Mouse (Mus musculus): Measurements from ENCODE around the gene Mettl7b. TPM values are rescaled to one million over a fixed set of nuclear protein-coding genes. Genes with fewer than 3 reads are reported as not detected.

The Mettl7b gene
- polyA plus RNA-seq, 1 experiment from 2014 or later, result 232 TPM

DNA sequence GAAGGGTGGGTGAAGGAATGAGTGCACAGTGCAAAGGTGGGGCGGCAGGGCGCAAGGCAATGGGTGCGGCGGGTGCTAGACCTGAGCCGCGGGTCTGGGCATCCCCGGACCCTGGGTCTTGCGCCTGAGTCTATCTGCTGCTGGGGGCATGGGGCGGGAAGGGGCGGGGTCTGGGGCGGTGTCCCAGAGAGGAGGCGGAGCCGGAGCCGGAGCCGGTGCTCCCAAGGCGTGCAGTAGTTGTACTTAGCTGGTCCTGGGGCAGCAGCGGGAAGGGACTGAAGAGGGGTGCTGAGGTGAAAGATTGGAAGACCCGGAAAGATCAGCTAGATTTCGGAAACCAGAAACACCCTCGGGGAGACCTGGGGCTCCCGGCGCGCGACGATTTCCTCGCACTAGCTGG is 27.2 kb downstream of the Mettl7b start, which contains the start of gene Itga7:
Itga7 (plus strand) TSS at position 245 of the 400 bp plus-strand sequence.
- Histone ChIP-seq H3K9me3 (ENCODE audit: control insufficient read depth) (no peaks in the 10 kb centered on the region), H3K27ac (ENCODE audit: low read depth, low read length) (no peak within 1 kb of the TSS), H3K27me3 (replicated peaks; ENCODE audit: control insufficient read depth, insufficient read depth, low read length) (peaks cover 37% of the 10 kb centered on the region), H3K36me3 (ENCODE audit: control insufficient read depth, insufficient read depth) (no peaks in the 10 kb centered on the region), H3K9ac (ENCODE audit: low read depth, low read length) (peak within 1 kb of the TSS; percentile 45), H3K4me2 (replicated peaks; ENCODE audit: low read depth) (peak within 1 kb of the TSS; percentile 70), H3K4me1 (replicated peaks; ENCODE audit: control insufficient read depth, insufficient read depth, low read length) (no peaks in the 10 kb centered on the region; the same call in 1 of the 2 replicates), H3K4me3 (ENCODE audit: low read depth, low read length) (peak within 1 kb of the TSS; percentile 40)
- ATAC-seq, result peak; percentile 61
- WGBS, result 0% methylated on average over 26 of the region's 26 CpGs
- no peak for TF ChIP-seq CTCF (IDR thresholded peaks at IDR 0.05; ENCODE audit: low read depth)

DNA sequence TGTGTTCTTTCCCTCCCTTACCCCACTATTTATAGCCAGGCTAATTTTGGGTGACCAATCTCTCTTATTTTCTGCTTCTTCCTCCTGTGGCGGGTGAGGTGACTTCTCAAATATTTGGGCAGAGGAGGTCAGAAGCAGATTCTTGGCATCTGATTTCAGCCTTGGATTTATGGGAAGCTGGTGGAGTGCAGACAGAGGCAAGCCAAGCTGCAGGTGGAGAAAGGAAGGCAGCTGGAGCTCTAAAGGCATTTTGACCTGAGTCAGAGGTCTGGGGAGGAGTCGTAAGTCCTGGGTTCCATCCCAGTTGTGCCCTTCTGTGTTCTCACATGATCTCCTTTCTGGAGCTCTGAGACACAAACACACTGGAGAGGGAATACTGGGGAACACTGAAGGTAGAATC is 29.3 kb downstream of the Mettl7b start:
- 43% methylated on average over 2 of the region's 2 CpGs for WGBS
- no peak for TF ChIP-seq CTCF (IDR thresholded peaks at IDR 0.05; ENCODE audit: low read depth)
- H3K36me3 ChIP-seq (ENCODE audit: control insufficient read depth, insufficient read depth), result no peaks in the 10 kb centered on the region
- H3K27me3 ChIP-seq (replicated peaks; ENCODE audit: control insufficient read depth, insufficient read depth, low read length), result peaks cover 37% of the 10 kb centered on the region
- no peak overlapping the region for H3K9ac ChIP-seq (ENCODE audit: low read depth, low read length)
- no peaks in the 10 kb centered on the region for H3K4me1 ChIP-seq (replicated peaks; ENCODE audit: control insufficient read depth, insufficient read depth, low read length)
- H3K27ac ChIP-seq (ENCODE audit: low read depth, low read length), result no peak overlapping the region
- ATAC-seq, result no peak
- H3K4me3 ChIP-seq (ENCODE audit: low read depth, low read length), result no peak overlapping the region
- no peaks in the 10 kb centered on the region for H3K9me3 ChIP-seq (ENCODE audit: control insufficient read depth)
- H3K4me2 ChIP-seq (replicated peaks; ENCODE audit: low read depth), result no peak overlapping the region

DNA sequence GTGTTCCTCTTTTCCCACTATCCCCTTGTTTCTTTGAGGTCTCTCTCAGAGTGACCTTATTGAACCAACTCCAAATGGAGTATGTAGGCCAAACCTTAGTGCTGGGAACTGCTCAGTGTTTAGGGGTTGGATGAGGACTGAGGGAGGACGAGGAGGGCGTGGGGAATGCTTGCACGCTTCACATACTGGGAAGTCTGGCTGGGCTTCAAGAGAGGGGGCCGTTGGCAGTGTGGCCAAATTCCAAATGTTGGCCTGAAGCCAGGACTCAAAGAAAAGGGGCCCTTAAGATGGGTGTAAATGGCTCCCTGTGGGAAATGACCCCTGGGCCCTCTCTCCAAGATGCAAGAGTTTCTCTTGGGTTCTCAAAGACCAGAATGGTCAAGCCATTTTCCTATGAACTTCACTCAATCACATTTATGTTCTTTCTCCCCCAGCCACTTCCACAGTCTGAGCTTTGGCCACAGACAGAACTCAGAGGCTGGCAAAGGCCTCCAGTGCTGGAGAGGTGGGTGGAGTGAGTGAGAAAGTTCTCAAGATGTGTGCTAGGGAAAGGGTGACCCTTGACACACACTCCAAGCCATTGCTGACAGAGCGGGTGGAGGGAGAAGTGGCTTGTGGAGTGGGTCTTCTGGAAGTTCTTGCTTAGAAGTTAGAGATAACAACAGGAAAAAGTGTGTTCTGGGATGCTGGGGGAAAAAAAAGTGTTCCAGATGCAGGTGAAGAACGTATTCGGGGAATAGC is 31.0 kb downstream of the Mettl7b start:
- peaks cover 25% of the 10 kb centered on the region for H3K27me3 ChIP-seq (replicated peaks; ENCODE audit: control insufficient read depth, insufficient read depth, low read length)
- ATAC-seq, result no peak
- 67% methylated on average over 7 of the region's 7 CpGs for WGBS

DNA sequence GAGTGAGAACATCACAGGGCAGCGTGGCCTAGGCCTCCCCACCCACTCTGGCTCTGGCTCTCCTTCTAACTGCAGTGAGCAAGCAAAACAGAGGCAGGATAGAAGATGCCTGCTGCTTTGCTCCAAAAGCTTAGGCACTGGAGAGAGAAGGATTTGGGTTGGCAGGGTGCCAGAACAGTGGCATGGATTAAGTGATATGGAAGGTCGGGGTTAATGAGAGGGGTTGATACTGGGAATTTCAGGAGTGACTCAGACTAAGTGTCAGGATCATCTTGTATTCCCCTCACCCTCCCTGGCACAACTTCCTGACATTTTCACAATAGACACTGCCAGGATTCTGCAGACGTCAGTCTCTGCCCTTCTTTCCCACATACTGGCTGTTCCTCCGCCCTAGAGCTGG is 32.4 kb downstream of the Mettl7b start:
- Histone ChIP-seq H3K9me3 (ENCODE audit: control insufficient read depth) (no peaks in the 10 kb centered on the region), H3K36me3 (ENCODE audit: control insufficient read depth, insufficient read depth) (no peaks in the 10 kb centered on the region), H3K27ac (ENCODE audit: low read depth, low read length) (no peak overlapping the region), H3K9ac (ENCODE audit: low read depth, low read length) (no peak overlapping the region), H3K4me3 (ENCODE audit: low read depth, low read length) (no peak overlapping the region), H3K4me1 (replicated peaks; ENCODE audit: control insufficient read depth, insufficient read depth, low read length) (peaks cover 4% of the 10 kb centered on the region), H3K4me2 (replicated peaks; ENCODE audit: low read depth) (no peak overlapping the region), H3K27me3 (replicated peaks; ENCODE audit: control insufficient read depth, insufficient read depth, low read length) (peaks cover 11% of the 10 kb centered on the region; the same call in 1 of the 2 replicates)
- TF ChIP-seq CTCF (IDR thresholded peaks at IDR 0.05; ENCODE audit: low read depth), result no peak
- no peak for ATAC-seq
- WGBS, result 31% methylated on average over 4 of the region's 4 CpGs

More for the DNA sequence above, 31.0 kb downstream of the Mettl7b start:
- Histone ChIP-seq H3K4me3 (ENCODE audit: low read depth, low read length) (no peak overlapping the region), H3K9ac (ENCODE audit: low read depth, low read length) (no peak overlapping the region), H3K27ac (ENCODE audit: low read depth, low read length) (no peak overlapping the region), H3K36me3 (ENCODE audit: control insufficient read depth, insufficient read depth) (no peaks in the 10 kb centered on the region), H3K4me2 (replicated peaks; ENCODE audit: low read depth) (no peak overlapping the region), H3K9me3 (ENCODE audit: control insufficient read depth) (no peaks in the 10 kb centered on the region), H3K4me1 (replicated peaks; ENCODE audit: control insufficient read depth, insufficient read depth, low read length) (no peaks in the 10 kb centered on the region)
- TF ChIP-seq CTCF (IDR thresholded peaks at IDR 0.05; ENCODE audit: low read depth), result no peak

DNA sequence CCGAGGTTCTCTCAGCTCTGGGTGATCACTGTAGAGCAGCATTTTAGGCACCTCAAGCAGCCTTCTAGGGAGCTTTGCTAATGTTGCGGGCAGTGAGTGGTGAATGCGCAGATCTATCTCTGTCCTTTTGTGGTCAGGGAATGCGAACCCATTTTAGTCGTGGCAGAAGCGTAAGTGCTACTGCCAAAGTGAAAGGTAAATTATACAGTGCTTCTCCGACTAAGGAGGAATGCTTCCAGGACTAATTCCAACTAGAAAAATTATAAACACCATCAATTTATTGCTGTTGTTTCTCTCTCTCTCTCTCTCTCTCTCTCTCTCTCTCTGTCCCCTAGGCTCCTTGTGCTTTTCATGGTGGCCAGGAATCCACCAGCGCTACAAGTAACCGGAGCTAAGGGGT is 36.9 kb downstream of the Mettl7b start, which contains the start of gene Bloc1s1:
Bloc1s1 (minus strand) TSS at position 101 of the 400 bp plus-strand sequence.
- peak within 1 kb of the TSS; percentile 94 for H3K4me2 ChIP-seq (replicated peaks; ENCODE audit: low read depth)
- H3K4me1 ChIP-seq (replicated peaks; ENCODE audit: control insufficient read depth, insufficient read depth, low read length), result peaks cover 15% of the 10 kb centered on the region
- H3K36me3 ChIP-seq (ENCODE audit: control insufficient read depth, insufficient read depth), result 0 out of 2 replicates have a peak, but pooled peaks cover 7% of the 10 kb centered on the region
- peak within 1 kb of the TSS; percentile 76 for H3K4me3 ChIP-seq (ENCODE audit: low read depth, low read length)
- WGBS, result 53% methylated on average over 9 of the region's 9 CpGs
- ATAC-seq, result no peak
- TF ChIP-seq CTCF (IDR thresholded peaks at IDR 0.05; ENCODE audit: low read depth), result no peak
- peak within 1 kb of the TSS; percentile 86 for H3K9ac ChIP-seq (ENCODE audit: low read depth, low read length)
- no peaks in the 10 kb centered on the region for H3K27me3 ChIP-seq (replicated peaks; ENCODE audit: control insufficient read depth, insufficient read depth, low read length)
- H3K27ac ChIP-seq (ENCODE audit: low read depth, low read length), result peak within 1 kb of the TSS; percentile 98
- H3K9me3 ChIP-seq (ENCODE audit: control insufficient read depth), result no peaks in the 10 kb centered on the region

DNA sequence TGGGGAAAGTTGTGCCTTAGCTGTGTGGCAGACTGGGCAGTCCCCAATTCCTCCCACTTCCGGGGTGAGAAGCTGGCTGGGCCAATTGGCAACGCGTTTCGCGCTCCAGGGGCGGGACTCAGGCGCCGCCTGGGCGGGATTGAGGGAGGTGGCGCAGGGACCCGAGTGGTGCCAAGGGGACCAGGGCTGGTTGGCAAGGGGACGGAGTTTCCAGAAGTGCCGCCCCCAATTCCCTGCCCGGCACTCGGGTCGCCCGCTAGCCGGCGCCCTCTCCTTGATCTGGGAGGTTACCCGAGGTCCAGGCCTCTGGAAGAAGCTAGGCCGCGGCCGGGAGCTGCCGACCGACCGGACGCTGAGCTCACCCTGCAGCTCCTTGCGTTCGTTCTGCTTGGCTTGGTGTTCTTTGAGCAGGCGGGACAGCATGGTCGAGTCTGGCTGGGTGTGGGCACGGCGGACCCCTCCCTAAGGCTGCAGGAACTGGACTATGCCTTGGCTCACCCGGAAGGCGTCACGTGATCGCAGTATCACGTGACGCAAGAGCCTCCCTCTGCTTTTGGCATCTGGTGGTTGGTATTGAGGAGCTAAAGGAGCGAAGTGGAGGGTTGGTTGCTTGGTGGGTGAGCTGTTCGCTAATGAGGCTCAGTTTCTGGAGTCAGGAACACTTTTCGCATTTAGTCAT is 37.6 kb downstream of the Mettl7b start:
- H3K36me3 ChIP-seq (ENCODE audit: control insufficient read depth, insufficient read depth), result peaks cover 10% of the 10 kb centered on the region; the same call in 1 of the 2 replicates
- H3K27me3 ChIP-seq (replicated peaks; ENCODE audit: control insufficient read depth, insufficient read depth, low read length), result no peaks in the 10 kb centered on the region
- peak overlapping the region; percentile 76 for H3K4me3 ChIP-seq (ENCODE audit: low read depth, low read length)
- H3K4me2 ChIP-seq (replicated peaks; ENCODE audit: low read depth), result peak overlapping the region; percentile 94
- H3K4me1 ChIP-seq (replicated peaks; ENCODE audit: control insufficient read depth, insufficient read depth, low read length), result peaks cover 21% of the 10 kb centered on the region
- ATAC-seq, result peak; percentile 96
- H3K9ac ChIP-seq (ENCODE audit: low read depth, low read length), result peak overlapping the region; percentile 86
- no peaks in the 10 kb centered on the region for H3K9me3 ChIP-seq (ENCODE audit: control insufficient read depth)
- WGBS, result under 1% methylated on average over 42 of the region's 42 CpGs
- H3K27ac ChIP-seq (ENCODE audit: low read depth, low read length), result peak overlapping the region; percentile 98
- TF ChIP-seq CTCF (IDR thresholded peaks at IDR 0.05; ENCODE audit: low read depth), result peak; percentile 67
